Mouse (Mus musculus): ENCODE results near the gene Cep164. TPM values are rescaled to one million over a fixed set of nuclear protein-coding genes. Genes with fewer than 3 reads are reported as not detected.

Gene Cep164
- polyA plus RNA-seq, 1 experiment from 2014 or later: 27.6 TPM

DNA sequence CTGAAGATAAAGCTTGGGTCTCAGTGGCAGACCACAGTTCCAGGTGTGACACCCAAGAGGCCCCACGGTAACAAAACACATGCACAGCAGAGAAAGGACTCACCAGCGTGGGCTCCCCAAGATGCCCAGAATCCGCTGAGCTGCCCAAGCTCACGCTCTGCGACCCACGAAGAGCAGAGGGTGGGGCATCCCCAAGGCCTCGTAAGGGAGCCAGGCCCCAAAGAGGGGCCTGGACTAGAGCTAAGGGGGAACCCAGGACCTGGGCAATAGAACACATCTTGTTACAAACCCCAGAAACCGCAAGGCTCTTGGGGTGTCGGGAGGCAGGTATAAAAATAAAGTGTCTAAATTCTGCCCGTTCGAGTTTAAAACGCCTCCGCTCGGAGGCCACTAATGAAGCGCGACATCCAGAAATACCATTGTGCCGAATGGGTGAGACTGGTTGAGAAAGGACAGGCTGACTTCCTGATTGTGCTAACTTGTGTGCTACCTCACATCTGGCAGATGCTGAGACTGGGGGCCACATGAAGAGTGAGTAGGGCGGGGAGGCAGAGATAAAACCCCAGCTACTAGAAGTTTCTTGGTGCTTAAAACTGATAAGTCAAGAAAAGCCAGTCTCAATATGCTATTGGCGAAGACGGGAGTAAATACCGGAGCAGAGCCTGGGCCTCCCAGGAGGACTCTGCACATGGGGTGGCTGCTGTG is 25.3 kb downstream of the Cep164 start:
- Histone ChIP-seq H3K9me3 (ENCODE audit: control insufficient read depth, low read length) (no peaks in the 10 kb centered on the region), H3K4me3 (ENCODE audit: low read depth, low read length) (no peak overlapping the region), H3K4me1 (ENCODE audit: control insufficient read depth, insufficient read depth, low read length) (peaks cover 10% of the 10 kb centered on the region), H3K9ac (ENCODE audit: low read depth, low read length) (no peak overlapping the region), H3K27me3 (replicated peaks; ENCODE audit: control insufficient read depth, insufficient read depth, low read length) (no peaks in the 10 kb centered on the region), H3K4me2 (ENCODE audit: low read depth, low read length) (no peak overlapping the region), H3K36me3 (ENCODE audit: control insufficient read depth, insufficient read depth, low read length) (peaks cover 36% of the 10 kb centered on the region), H3K27ac (replicated peaks; ENCODE audit: low read depth, low read length) (no peak overlapping the region)
- WGBS: 78% methylated on average over 21 of the region's 21 CpGs
- DNase-seq (ENCODE audit: low spot score): no peak
- no peak for ATAC-seq (ENCODE audit: low read depth)

DNA sequence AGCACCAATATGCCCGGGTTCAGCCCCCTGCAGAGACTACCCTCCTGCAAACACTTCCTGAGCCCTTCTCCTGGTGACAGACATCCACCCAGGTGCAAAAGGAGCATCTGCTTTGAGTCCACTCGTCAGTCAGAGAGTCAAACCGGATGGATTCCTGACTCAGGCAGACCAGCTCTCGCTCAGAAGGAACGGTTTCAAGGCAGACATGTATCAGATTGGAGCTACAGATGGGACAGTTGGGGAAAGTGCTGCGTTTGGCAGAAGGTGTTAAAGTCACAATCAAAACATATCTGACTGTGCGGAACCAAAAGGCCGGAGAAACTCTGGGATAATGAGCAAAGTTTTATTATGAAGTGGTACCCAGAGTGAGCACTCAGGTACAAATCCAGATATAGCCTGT is 29.1 kb downstream of the Cep164 start:
- 61% methylated on average over 8 of the region's 8 CpGs for WGBS
- ATAC-seq (ENCODE audit: low read depth): no peak
- no peak overlapping the region for H3K4me3 ChIP-seq (ENCODE audit: low read depth, low read length)
- no peak overlapping the region for H3K9ac ChIP-seq (ENCODE audit: low read depth, low read length)
- no peak overlapping the region for H3K4me2 ChIP-seq (ENCODE audit: low read depth, low read length)
- no peaks in the 10 kb centered on the region for H3K27me3 ChIP-seq (replicated peaks; ENCODE audit: control insufficient read depth, insufficient read depth, low read length)
- H3K27ac ChIP-seq (replicated peaks; ENCODE audit: low read depth, low read length): no peak overlapping the region
- peaks cover 12% of the 10 kb centered on the region for H3K4me1 ChIP-seq (ENCODE audit: control insufficient read depth, insufficient read depth, low read length)
- no peaks in the 10 kb centered on the region for H3K9me3 ChIP-seq (ENCODE audit: control insufficient read depth, low read length)
- no peak for DNase-seq (ENCODE audit: low spot score)
- H3K36me3 ChIP-seq (ENCODE audit: control insufficient read depth, insufficient read depth, low read length): peaks cover 7% of the 10 kb centered on the region

GRCm38 (mm10) chr9:45798467-45799164 is 29.9 kb downstream of the Cep164 start:
- peak overlapping the region; percentile 24; the same call in 1 of the 2 replicates for H3K27ac ChIP-seq (replicated peaks; ENCODE audit: low read depth, low read length)
- no peaks in the 10 kb centered on the region for H3K27me3 ChIP-seq (replicated peaks; ENCODE audit: control insufficient read depth, insufficient read depth, low read length)
- WGBS: 8% methylated on average over 13 of the region's 13 CpGs
- peak overlapping the region; percentile 31; the same call in 1 of the 2 replicates for H3K4me2 ChIP-seq (ENCODE audit: low read depth, low read length)
- 0 out of 2 replicates have a peak overlapping the region, but pooled peaks have one; percentile 9 for H3K9ac ChIP-seq (ENCODE audit: low read depth, low read length)
- DNase-seq (ENCODE audit: low spot score) (peak; percentile 90), ATAC-seq (ENCODE audit: low read depth) (peak; percentile 90)
- no peaks in the 10 kb centered on the region for H3K9me3 ChIP-seq (ENCODE audit: control insufficient read depth, low read length)
- H3K4me1 ChIP-seq (ENCODE audit: control insufficient read depth, insufficient read depth, low read length): peaks cover 12% of the 10 kb centered on the region
- H3K4me3 ChIP-seq (ENCODE audit: low read depth, low read length): no peak overlapping the region
- peaks cover 12% of the 10 kb centered on the region for H3K36me3 ChIP-seq (ENCODE audit: control insufficient read depth, insufficient read depth, low read length)

- peaks cover 12% of the 10 kb centered on the region for H3K4me1 ChIP-seq (ENCODE audit: control insufficient read depth, insufficient read depth, low read length)
- H3K27me3 ChIP-seq (replicated peaks; ENCODE audit: control insufficient read depth, insufficient read depth, low read length): no peaks in the 10 kb centered on the region
- no peak for ATAC-seq (ENCODE audit: low read depth)
- no peaks in the 10 kb centered on the region for H3K9me3 ChIP-seq (ENCODE audit: control insufficient read depth, low read length)
- H3K27ac ChIP-seq (replicated peaks; ENCODE audit: low read depth, low read length): no peak overlapping the region
- no peak for DNase-seq (ENCODE audit: low spot score)
- H3K4me3 ChIP-seq (ENCODE audit: low read depth, low read length): no peak overlapping the region
- H3K4me2 ChIP-seq (ENCODE audit: low read depth, low read length): no peak overlapping the region
- peaks cover 15% of the 10 kb centered on the region for H3K36me3 ChIP-seq (ENCODE audit: control insufficient read depth, insufficient read depth, low read length)
- WGBS: 87% methylated on average over 3 of the region's 3 CpGs
- H3K9ac ChIP-seq (ENCODE audit: low read depth, low read length): no peak overlapping the region
Measured at GRCm38 (mm10) chr9:45797271-45797670, 31.2 kb downstream of the Cep164 start.

- Histone ChIP-seq H3K36me3 (ENCODE audit: control insufficient read depth, insufficient read depth, low read length) (peaks cover 10% of the 10 kb centered on the region), H3K4me3 (ENCODE audit: low read depth, low read length) (no peak overlapping the region), H3K9ac (ENCODE audit: low read depth, low read length) (no peak overlapping the region), H3K9me3 (ENCODE audit: control insufficient read depth, low read length) (no peaks in the 10 kb centered on the region), H3K4me2 (ENCODE audit: low read depth, low read length) (no peak overlapping the region), H3K4me1 (ENCODE audit: control insufficient read depth, insufficient read depth, low read length) (peaks cover 12% of the 10 kb centered on the region), H3K27me3 (replicated peaks; ENCODE audit: control insufficient read depth, insufficient read depth, low read length) (no peaks in the 10 kb centered on the region), H3K27ac (replicated peaks; ENCODE audit: low read depth, low read length) (peak overlapping the region; percentile 42; the same call in 1 of the 2 replicates)
- no peak for ATAC-seq (ENCODE audit: low read depth)
- 83% methylated on average over 5 of the region's 5 CpGs for WGBS
- DNase-seq (ENCODE audit: low spot score): peak; percentile 77
Measured at GRCm38 (mm10) chr9:45795722-45796121, 32.8 kb downstream of the Cep164 start.

DNA sequence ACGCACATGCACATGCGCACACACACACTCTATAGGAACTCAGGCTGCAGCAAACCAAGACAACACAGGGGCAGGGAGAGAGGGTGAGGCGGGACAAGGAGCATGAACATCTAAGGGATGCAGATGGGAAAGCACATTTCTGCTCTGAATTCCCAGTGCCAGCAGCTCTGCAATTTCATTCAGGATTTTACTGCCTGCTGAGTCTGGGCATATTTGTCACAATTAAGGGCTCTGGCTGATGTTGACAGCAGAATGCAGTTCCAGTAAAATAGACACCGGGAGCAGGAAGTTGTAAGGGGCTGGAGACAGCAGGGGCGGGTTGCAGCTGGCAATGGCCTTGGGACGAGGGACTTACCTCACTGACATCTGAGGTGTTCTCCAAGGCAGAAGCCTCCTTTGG is 34.8 kb downstream of the Cep164 start:
- H3K36me3 ChIP-seq (ENCODE audit: control insufficient read depth, insufficient read depth, low read length): peaks cover 11% of the 10 kb centered on the region
- H3K27ac ChIP-seq (replicated peaks; ENCODE audit: low read depth, low read length): no peak overlapping the region

GRCm38 (mm10) chr9:45792235-45792634 is 36.3 kb downstream of the Cep164 start:
- Histone ChIP-seq H3K9ac (ENCODE audit: low read depth, low read length) (no peak overlapping the region), H3K27me3 (replicated peaks; ENCODE audit: control insufficient read depth, insufficient read depth, low read length) (no peaks in the 10 kb centered on the region), H3K4me2 (ENCODE audit: low read depth, low read length) (no peak overlapping the region), H3K27ac (replicated peaks; ENCODE audit: low read depth, low read length) (no peak overlapping the region), H3K4me1 (ENCODE audit: control insufficient read depth, insufficient read depth, low read length) (no peaks in the 10 kb centered on the region), H3K9me3 (ENCODE audit: control insufficient read depth, low read length) (no peaks in the 10 kb centered on the region), H3K36me3 (ENCODE audit: control insufficient read depth, insufficient read depth, low read length) (peaks cover 11% of the 10 kb centered on the region), H3K4me3 (ENCODE audit: low read depth, low read length) (no peak overlapping the region)
- no peak for DNase-seq (ENCODE audit: low spot score)
- WGBS: 96% methylated on average over 1 of the region's 1 CpGs
- ATAC-seq (ENCODE audit: low read depth): no peak

More for the DNA sequence above, 34.8 kb downstream of the Cep164 start:
- no peak for DNase-seq (ENCODE audit: low spot score)
- H3K4me1 ChIP-seq (ENCODE audit: control insufficient read depth, insufficient read depth, low read length): peaks cover 6% of the 10 kb centered on the region
- no peak overlapping the region for H3K9ac ChIP-seq (ENCODE audit: low read depth, low read length)
- no peak overlapping the region for H3K4me3 ChIP-seq (ENCODE audit: low read depth, low read length)
- no peaks in the 10 kb centered on the region for H3K27me3 ChIP-seq (replicated peaks; ENCODE audit: control insufficient read depth, insufficient read depth, low read length)
- H3K4me2 ChIP-seq (ENCODE audit: low read depth, low read length): no peak overlapping the region
- no peak for ATAC-seq (ENCODE audit: low read depth)
- 89% methylated on average over 5 of the region's 6 CpGs for WGBS
- H3K9me3 ChIP-seq (ENCODE audit: control insufficient read depth, low read length): no peaks in the 10 kb centered on the region

- no peak overlapping the region for H3K9ac ChIP-seq (ENCODE audit: low read depth, low read length)
- H3K4me2 ChIP-seq (ENCODE audit: low read depth, low read length): no peak overlapping the region
- ATAC-seq (ENCODE audit: low read depth) (no peak), DNase-seq (ENCODE audit: low spot score) (no peak)
- no peaks in the 10 kb centered on the region for H3K27me3 ChIP-seq (replicated peaks; ENCODE audit: control insufficient read depth, insufficient read depth, low read length)
- H3K4me1 ChIP-seq (ENCODE audit: control insufficient read depth, insufficient read depth, low read length): no peaks in the 10 kb centered on the region
- H3K4me3 ChIP-seq (ENCODE audit: low read depth, low read length): no peak overlapping the region
- no peak overlapping the region for H3K27ac ChIP-seq (replicated peaks; ENCODE audit: low read depth, low read length)
- peaks cover 11% of the 10 kb centered on the region for H3K36me3 ChIP-seq (ENCODE audit: control insufficient read depth, insufficient read depth, low read length)
- WGBS: 85% methylated on average over 8 of the region's 8 CpGs
- no peaks in the 10 kb centered on the region for H3K9me3 ChIP-seq (ENCODE audit: control insufficient read depth, low read length)
Measured at GRCm38 (mm10) chr9:45791456-45792142, 36.9 kb downstream of the Cep164 start.

Measured in embryonic facial prominence, embryonic 14.5 days (tissue).